Mouse (Mus musculus) thymus, adult 2 months (tissue): Measurements from ENCODE around the gene Fes.

ENCODE experiments used
- CTCF ChIP-seq: fragments of 200-500 bp; IDR thresholded peaks from 2 replicates; pipeline ENCODE4 v1.5.1; 2012; ENCODE audit warnings: mild to moderate bottlenecking, control low read depth, low read length, moderate library complexity, borderline replicate concordance; ENCODE audit not compliant: control insufficient read depth, poor library complexity, insufficient read depth; ENCODE audit errors: extremely low read depth
- POLR2A ChIP-seq: fragments of 200-500 bp; IDR thresholded peaks from 2 replicates; pipeline ENCODE4 v1.6.1; 2012; ENCODE audit warnings: mild to moderate bottlenecking, low read length, control low read depth, moderate library complexity; ENCODE audit not compliant: control insufficient read depth, poor library complexity, insufficient read depth; ENCODE audit errors: extremely low read depth

DNA sequence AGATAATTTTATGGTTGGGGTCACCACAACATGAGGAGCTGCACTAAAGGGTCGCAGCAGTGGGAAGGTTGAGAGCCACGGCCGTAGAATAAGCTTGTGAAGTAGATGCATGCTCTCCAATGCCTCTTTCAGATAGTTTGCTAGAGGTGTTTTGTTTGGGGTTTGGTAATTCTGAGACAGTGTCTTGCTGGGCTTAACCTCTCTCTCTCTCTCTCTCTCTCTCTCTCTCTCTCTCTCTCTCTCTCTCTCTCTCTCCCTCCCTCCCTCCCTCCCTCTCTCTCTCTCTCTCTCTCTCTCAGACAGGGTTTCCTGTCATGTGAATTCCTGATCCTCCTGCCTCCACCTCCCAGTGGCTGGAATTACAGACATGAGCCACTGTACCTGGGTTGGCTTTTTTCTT lies 13.0 kb downstream of the Fes start:
- no peak for TF ChIP-seq CTCF
- no peak for TF ChIP-seq POLR2A
